Mouse (Mus musculus): ENCODE results near the gene Smad1. TPM values are rescaled to one million over a fixed set of nuclear protein-coding genes. Genes with fewer than 3 reads are reported as not detected.

The Smad1 gene
- polyA plus RNA-seq, 1 experiment from 2014 or later, result 64.2 TPM

- Histone ChIP-seq H3K27me3 (replicated peaks; ENCODE audit: control insufficient read depth, insufficient read depth, low read length) (no peaks in the 10 kb centered on the region), H3K27ac (ENCODE audit: low read depth, low read length) (no peak overlapping the region), H3K4me2 (ENCODE audit: low read length) (no peak overlapping the region), H3K36me3 (ENCODE audit: control insufficient read depth, insufficient read depth, low read length) (peaks cover 57% of the 10 kb centered on the region), H3K9me3 (replicated peaks; ENCODE audit: control insufficient read depth, low read length) (no peaks in the 10 kb centered on the region), H3K4me3 (ENCODE audit: low read depth, low read length) (no peak overlapping the region), H3K4me1 (ENCODE audit: control insufficient read depth, insufficient read depth, low read length) (no peaks in the 10 kb centered on the region), H3K9ac (ENCODE audit: low read length) (no peak overlapping the region)
- no peak for ATAC-seq
- DNase-seq (ENCODE audit: low spot score), result peak; percentile 14
- WGBS, result 85% methylated on average over 10 of the region's 10 CpGs
These were observed 60.7 kb downstream of the Smad1 start for GRCm38 (mm10) chr8:79338619-79339018.

- Histone ChIP-seq H3K9ac (ENCODE audit: low read length) (no peak overlapping the region), H3K27me3 (replicated peaks; ENCODE audit: control insufficient read depth, insufficient read depth, low read length) (no peaks in the 10 kb centered on the region), H3K4me1 (ENCODE audit: control insufficient read depth, insufficient read depth, low read length) (no peaks in the 10 kb centered on the region), H3K4me3 (ENCODE audit: low read depth, low read length) (no peak overlapping the region), H3K4me2 (ENCODE audit: low read length) (no peak overlapping the region), H3K27ac (ENCODE audit: low read depth, low read length) (no peak overlapping the region), H3K9me3 (replicated peaks; ENCODE audit: control insufficient read depth, low read length) (no peaks in the 10 kb centered on the region), H3K36me3 (ENCODE audit: control insufficient read depth, insufficient read depth, low read length) (peaks cover 4% of the 10 kb centered on the region; the same call in 1 of the 2 replicates)
- ATAC-seq (no peak), DNase-seq (ENCODE audit: low spot score) (no peak)
- WGBS, result 90% methylated on average over 22 of the region's 22 CpGs
These were observed 67.0 kb downstream of the Smad1 start for GRCm38 (mm10) chr8:79332109-79332900.

- Histone ChIP-seq H3K27ac (ENCODE audit: low read depth, low read length) (no peak overlapping the region), H3K4me2 (ENCODE audit: low read length) (no peak overlapping the region), H3K36me3 (ENCODE audit: control insufficient read depth, insufficient read depth, low read length) (no peaks in the 10 kb centered on the region), H3K4me1 (ENCODE audit: control insufficient read depth, insufficient read depth, low read length) (no peaks in the 10 kb centered on the region), H3K9me3 (replicated peaks; ENCODE audit: control insufficient read depth, low read length) (no peaks in the 10 kb centered on the region), H3K4me3 (ENCODE audit: low read depth, low read length) (no peak overlapping the region), H3K9ac (ENCODE audit: low read length) (no peak overlapping the region), H3K27me3 (replicated peaks; ENCODE audit: control insufficient read depth, insufficient read depth, low read length) (no peaks in the 10 kb centered on the region)
- no peak for ATAC-seq
- WGBS, result 88% methylated on average over 2 of the region's 2 CpGs
- DNase-seq (ENCODE audit: low spot score), result no peak
These were observed 67.7 kb downstream of the Smad1 start for GRCm38 (mm10) chr8:79331571-79331970.

GRCm38 (mm10) chr8:79331017-79331416 lies 68.3 kb downstream of the Smad1 start:
- Histone ChIP-seq H3K4me3 (ENCODE audit: low read depth, low read length) (no peak overlapping the region), H3K4me1 (ENCODE audit: control insufficient read depth, insufficient read depth, low read length) (no peaks in the 10 kb centered on the region), H3K9ac (ENCODE audit: low read length) (no peak overlapping the region), H3K4me2 (ENCODE audit: low read length) (no peak overlapping the region), H3K27me3 (replicated peaks; ENCODE audit: control insufficient read depth, insufficient read depth, low read length) (no peaks in the 10 kb centered on the region), H3K9me3 (replicated peaks; ENCODE audit: control insufficient read depth, low read length) (no peaks in the 10 kb centered on the region), H3K36me3 (ENCODE audit: control insufficient read depth, insufficient read depth, low read length) (no peaks in the 10 kb centered on the region), H3K27ac (ENCODE audit: low read depth, low read length) (no peak overlapping the region)
- 90% methylated on average over 9 of the region's 9 CpGs for WGBS
- DNase-seq (ENCODE audit: low spot score) (no peak), ATAC-seq (no peak)

GRCm38 (mm10) chr8:79329735-79330134 lies 69.6 kb downstream of the Smad1 start:
- DNase-seq (ENCODE audit: low spot score) (no peak), ATAC-seq (no peak)
- Histone ChIP-seq H3K4me3 (ENCODE audit: low read depth, low read length) (no peak overlapping the region), H3K4me1 (ENCODE audit: control insufficient read depth, insufficient read depth, low read length) (no peaks in the 10 kb centered on the region), H3K36me3 (ENCODE audit: control insufficient read depth, insufficient read depth, low read length) (no peaks in the 10 kb centered on the region), H3K9me3 (replicated peaks; ENCODE audit: control insufficient read depth, low read length) (no peaks in the 10 kb centered on the region), H3K27ac (ENCODE audit: low read depth, low read length) (no peak overlapping the region), H3K9ac (ENCODE audit: low read length) (no peak overlapping the region), H3K4me2 (ENCODE audit: low read length) (no peak overlapping the region), H3K27me3 (replicated peaks; ENCODE audit: control insufficient read depth, insufficient read depth, low read length) (no peaks in the 10 kb centered on the region)
- 87% methylated on average over 2 of the region's 2 CpGs for WGBS

GRCm38 (mm10) chr8:79329182-79329581 lies 70.1 kb downstream of the Smad1 start:
- H3K27me3 ChIP-seq (replicated peaks; ENCODE audit: control insufficient read depth, insufficient read depth, low read length), result no peaks in the 10 kb centered on the region
- no peak overlapping the region for H3K4me2 ChIP-seq (ENCODE audit: low read length)
- no peak overlapping the region for H3K9ac ChIP-seq (ENCODE audit: low read length)
- H3K27ac ChIP-seq (ENCODE audit: low read depth, low read length), result no peak overlapping the region
- no peaks in the 10 kb centered on the region for H3K36me3 ChIP-seq (ENCODE audit: control insufficient read depth, insufficient read depth, low read length)
- DNase-seq (ENCODE audit: low spot score) (no peak), ATAC-seq (no peak)
- no peaks in the 10 kb centered on the region for H3K4me1 ChIP-seq (ENCODE audit: control insufficient read depth, insufficient read depth, low read length)
- H3K9me3 ChIP-seq (replicated peaks; ENCODE audit: control insufficient read depth, low read length), result no peaks in the 10 kb centered on the region
- H3K4me3 ChIP-seq (ENCODE audit: low read depth, low read length), result no peak overlapping the region
- WGBS, result 89% methylated on average over 4 of the region's 4 CpGs

GRCm38 (mm10) chr8:79325510-79325909 lies 73.8 kb downstream of the Smad1 start:
- ATAC-seq, result no peak
- H3K4me1 ChIP-seq (ENCODE audit: control insufficient read depth, insufficient read depth, low read length), result no peaks in the 10 kb centered on the region
- DNase-seq (ENCODE audit: low spot score), result no peak
- no peak overlapping the region for H3K9ac ChIP-seq (ENCODE audit: low read length)
- no peaks in the 10 kb centered on the region for H3K36me3 ChIP-seq (ENCODE audit: control insufficient read depth, insufficient read depth, low read length)
- H3K4me2 ChIP-seq (ENCODE audit: low read length), result no peak overlapping the region
- H3K4me3 ChIP-seq (ENCODE audit: low read depth, low read length), result no peak overlapping the region
- H3K27ac ChIP-seq (ENCODE audit: low read depth, low read length), result no peak overlapping the region
- no peaks in the 10 kb centered on the region for H3K9me3 ChIP-seq (replicated peaks; ENCODE audit: control insufficient read depth, low read length)
- no peaks in the 10 kb centered on the region for H3K27me3 ChIP-seq (replicated peaks; ENCODE audit: control insufficient read depth, insufficient read depth, low read length)
- 96% methylated on average over 6 of the region's 6 CpGs for WGBS

- no peak overlapping the region for H3K4me3 ChIP-seq (ENCODE audit: low read depth, low read length)
- H3K4me1 ChIP-seq (ENCODE audit: control insufficient read depth, insufficient read depth, low read length), result no peaks in the 10 kb centered on the region
- H3K4me2 ChIP-seq (ENCODE audit: low read length), result no peak overlapping the region
- ATAC-seq (no peak), DNase-seq (ENCODE audit: low spot score) (peak; percentile 4)
- WGBS, result 72% methylated on average over 5 of the region's 5 CpGs
- H3K9me3 ChIP-seq (replicated peaks; ENCODE audit: control insufficient read depth, low read length), result no peaks in the 10 kb centered on the region
- H3K36me3 ChIP-seq (ENCODE audit: control insufficient read depth, insufficient read depth, low read length), result no peaks in the 10 kb centered on the region
- no peaks in the 10 kb centered on the region for H3K27me3 ChIP-seq (replicated peaks; ENCODE audit: control insufficient read depth, insufficient read depth, low read length)
- H3K27ac ChIP-seq (ENCODE audit: low read depth, low read length), result no peak overlapping the region
- H3K9ac ChIP-seq (ENCODE audit: low read length), result no peak overlapping the region
These were observed 74.4 kb downstream of the Smad1 start for GRCm38 (mm10) chr8:79324928-79325327.

- Histone ChIP-seq H3K36me3 (ENCODE audit: control insufficient read depth, insufficient read depth, low read length) (no peaks in the 10 kb centered on the region), H3K4me1 (ENCODE audit: control insufficient read depth, insufficient read depth, low read length) (no peaks in the 10 kb centered on the region), H3K27me3 (replicated peaks; ENCODE audit: control insufficient read depth, insufficient read depth, low read length) (no peaks in the 10 kb centered on the region), H3K27ac (ENCODE audit: low read depth, low read length) (no peak overlapping the region), H3K9me3 (replicated peaks; ENCODE audit: control insufficient read depth, low read length) (no peaks in the 10 kb centered on the region), H3K9ac (ENCODE audit: low read length) (no peak overlapping the region), H3K4me2 (ENCODE audit: low read length) (no peak overlapping the region), H3K4me3 (ENCODE audit: low read depth, low read length) (no peak overlapping the region)
- no peak for DNase-seq (ENCODE audit: low spot score)
- ATAC-seq, result no peak
- 65% methylated on average over 3 of the region's 3 CpGs for WGBS
These were observed 75.3 kb downstream of the Smad1 start for GRCm38 (mm10) chr8:79324036-79324435.
